Mouse (Mus musculus): ENCODE data around the gene Nup214.
"Not testable (repeated sequence)": the region's sequence is repeated elsewhere in the genome, so short reads cannot be mapped to it uniquely, and the experiment has no call there.

Gene Nup214

GRCm38 (mm10) chr2:31964191-31964590, 10.0 kb upstream of the Nup214 start:
- DNase-seq (ENCODE audit: low read depth): no peak

- peak; percentile 56 for DNase-seq (ENCODE audit: low read depth)
These were observed 9.1 kb upstream of the Nup214 start for GRCm38 (mm10) chr2:31965110-31965509.

- no peak for DNase-seq (ENCODE audit: low read depth)
These were observed 7.4 kb upstream of the Nup214 start for GRCm38 (mm10) chr2:31966801-31967200.

GRCm38 (mm10) chr2:31972589-31972988, 1.6 kb upstream of the Nup214 start:
- no peak for DNase-seq (ENCODE audit: low read depth)

- DNase-seq (ENCODE audit: low read depth): peak; percentile 51
These were observed 654 bp downstream of the Nup214 start for GRCm38 (mm10) chr2:31974809-31975371.

GRCm38 (mm10) chr2:31987774-31988173, 13.5 kb downstream of the Nup214 start:
- no peak for DNase-seq (ENCODE audit: low read depth)

GRCm38 (mm10) chr2:31990961-31991360, 16.7 kb downstream of the Nup214 start:
- DNase-seq (ENCODE audit: low read depth): no peak

GRCm38 (mm10) chr2:31994896-31995295, 20.7 kb downstream of the Nup214 start:
- DNase-seq (ENCODE audit: low read depth): no peak

GRCm38 (mm10) chr2:31996060-31996459, 21.8 kb downstream of the Nup214 start:
- DNase-seq (ENCODE audit: low read depth): no peak

GRCm38 (mm10) chr2:31997539-31997938, 23.3 kb downstream of the Nup214 start:
- no peak for DNase-seq (ENCODE audit: low read depth)

- peak; percentile 37 for DNase-seq (ENCODE audit: low read depth)
These were observed 24.2 kb downstream of the Nup214 start for GRCm38 (mm10) chr2:31998443-31998842.

GRCm38 (mm10) chr2:32008311-32008710, 34.1 kb downstream of the Nup214 start:
- DNase-seq (ENCODE audit: low read depth): no peak

GRCm38 (mm10) chr2:32008716-32009115, 34.5 kb downstream of the Nup214 start:
- no peak for DNase-seq (ENCODE audit: low read depth)

- DNase-seq (ENCODE audit: low read depth): no peak
These were observed 45.5 kb downstream of the Nup214 start for GRCm38 (mm10) chr2:32019704-32020103.

GRCm38 (mm10) chr2:32020229-32020628, 46.0 kb downstream of the Nup214 start:
- DNase-seq (ENCODE audit: low read depth): no peak

GRCm38 (mm10) chr2:32024372-32024771, 50.1 kb downstream of the Nup214 start:
- DNase-seq (ENCODE audit: low read depth): no peak

GRCm38 (mm10) chr2:32029636-32030035, 55.4 kb downstream of the Nup214 start:
- DNase-seq (ENCODE audit: low read depth): no peak

- DNase-seq (ENCODE audit: low read depth): no peak
These were observed 59.2 kb downstream of the Nup214 start for GRCm38 (mm10) chr2:32033436-32033835.

- DNase-seq (ENCODE audit: low read depth): no peak
These were observed 60.0 kb downstream of the Nup214 start for GRCm38 (mm10) chr2:32034206-32034605.

GRCm38 (mm10) chr2:32037279-32037858, 63.1 kb downstream of the Nup214 start:
- peak; percentile 17 for DNase-seq (ENCODE audit: low read depth)

- peak; percentile 52 for DNase-seq (ENCODE audit: low read depth)
These were observed 64.4 kb downstream of the Nup214 start for GRCm38 (mm10) chr2:32038661-32039081.

- DNase-seq (ENCODE audit: low read depth): not testable (repeated sequence)
These were observed 66.4 kb downstream of the Nup214 start for GRCm38 (mm10) chr2:32040646-32041045.

- DNase-seq (ENCODE audit: low read depth): no peak
These were observed 66.9 kb downstream of the Nup214 start for GRCm38 (mm10) chr2:32041087-32041486.

- DNase-seq (ENCODE audit: low read depth): no peak
These were observed 69.6 kb downstream of the Nup214 start for GRCm38 (mm10) chr2:32043836-32044235.
